Mouse (Mus musculus) liver, embryonic 11.5 days (tissue): ENCODE measurements around the gene Agrn. TPM values are rescaled to one million over a fixed set of nuclear protein-coding genes. Genes with fewer than 3 reads are reported as not detected.

Experiments
- ATAC-seq: fragments of 200-750 bp; cut with Nextera tagmentation; replicated peaks from 2 replicates; pipeline ENCODE4 v1.8.0; 2017; ENCODE audit warnings: moderate number of reproducible peaks, mild to moderate bottlenecking, moderate TSS enrichment, moderate library complexity; ENCODE audit not compliant: low FRiP score
- DNase-seq: peaks from one replicate; pipeline ENCODE4 v3.0.0-alpha.2; 2017; ENCODE audit warnings: low spot score
- H3K27ac ChIP-seq: fragments of 300-500 bp; sonication (generic); 2 replicates; pipeline ENCODE4 v1.5.1; 2014; ENCODE audit warnings: mild to moderate bottlenecking, low read depth, low read length, control low read depth
- H3K27me3 ChIP-seq: fragments of 300-500 bp; sonication (generic); replicated peaks from 2 replicates; pipeline ENCODE4 v1.6.1; 2014; ENCODE audit warnings: low read length, mixed read lengths; ENCODE audit not compliant: control insufficient read depth, insufficient read depth
- H3K36me3 ChIP-seq: fragments of 300-500 bp; sonication (generic); 2 replicates; pipeline ENCODE4 v1.6.1; 2014; ENCODE audit warnings: mild to moderate bottlenecking, low read length, moderate library complexity, mixed read lengths; ENCODE audit not compliant: control insufficient read depth, insufficient read depth
- H3K4me1 ChIP-seq: fragments of 300-500 bp; sonication (generic); replicated peaks from 2 replicates; pipeline ENCODE4 v1.6.1; 2014; ENCODE audit warnings: low read length, mixed read lengths; ENCODE audit not compliant: control insufficient read depth, insufficient read depth
- H3K4me2 ChIP-seq: fragments of 300-500 bp; sonication (generic); 2 replicates; pipeline ENCODE4 v1.6.1; 2014; ENCODE audit warnings: mild to moderate bottlenecking, control low read depth, moderate library complexity
- H3K4me3 ChIP-seq: fragments of 300-500 bp; sonication (generic); 2 replicates; pipeline ENCODE4 v1.5.1; 2014; ENCODE audit warnings: low read depth, low read length, control low read depth
- H3K9ac ChIP-seq: fragments of 300-500 bp; sonication (generic); 2 replicates; pipeline ENCODE4 v1.6.1; 2014; ENCODE audit warnings: low read depth, low read length, control low read depth
- H3K9me3 ChIP-seq: fragments of 300-500 bp; sonication (generic); 2 replicates; pipeline ENCODE4 v1.6.1; 2016; ENCODE audit warnings: low read length, inconsistent platforms, mixed read lengths; ENCODE audit not compliant: control insufficient read depth
- WGBS: fragments of 180-500 bp; shearing (Covaris S2); extraction: QIAGEN DNeasy Blood & Tissue Kit; methylation state at CpG from one replicate; pipeline ENCODE4 v1.1.7; 2014; 5-methylcytosine and 5-hydroxymethylcytosine counted together
- polyA plus RNA-seq: library from polyadenylated mRNA; unstranded; fragments of >200 nt; fragmentation: Nextera tagmentation; extraction: Ambion mirVana; gene quantifications from 2 replicates; pipeline ENCODE4 v1.2.1, GENCODE M21; 2014

Gene Agrn
- polyA plus RNA-seq, 1 experiment from 2014 or later = 35.5 TPM

- H3K9me3 ChIP-seq = no peaks in the 10 kb centered on the region
- H3K9ac ChIP-seq = peak overlapping the region; percentile 66
- peaks cover 60% of the 10 kb centered on the region for H3K4me1 ChIP-seq
- H3K36me3 ChIP-seq = 0 out of 2 replicates have a peak, but pooled peaks cover 3% of the 10 kb centered on the region
- peak overlapping the region; percentile 48 for H3K4me3 ChIP-seq
- DNase-seq (peak; percentile 64), ATAC-seq (peak; percentile 51)
- 13% methylated on average over 31 of the region's 31 CpGs for WGBS
- H3K27me3 ChIP-seq = no peaks in the 10 kb centered on the region
- peak overlapping the region; percentile 38 for H3K27ac ChIP-seq
- H3K4me2 ChIP-seq = peak overlapping the region; percentile 80
Observed at GRCm38 (mm10) chr4:156185950-156186850, 11.1 kb downstream of the Agrn start.

- Histone ChIP-seq H3K27ac (peak overlapping the region; percentile 38), H3K4me3 (peak overlapping the region; percentile 48), H3K27me3 (no peaks in the 10 kb centered on the region), H3K4me2 (peak overlapping the region; percentile 80), H3K4me1 (peaks cover 60% of the 10 kb centered on the region), H3K36me3 (0 out of 2 replicates have a peak, but pooled peaks cover 3% of the 10 kb centered on the region), H3K9me3 (no peaks in the 10 kb centered on the region), H3K9ac (peak overlapping the region; percentile 66)
- no peak for DNase-seq
- WGBS = 60% methylated on average over 13 of the region's 13 CpGs
- peak; percentile 89 for ATAC-seq
Observed at GRCm38 (mm10) chr4:156185456-156185949, 11.8 kb downstream of the Agrn start.

GRCm38 (mm10) chr4:156184291-156184954 is 12.9 kb downstream of the Agrn start:
- Histone ChIP-seq H3K9ac (peak overlapping the region; percentile 22; the same call in 1 of the 2 replicates), H3K4me3 (no peak overlapping the region), H3K27ac (no peak overlapping the region), H3K4me1 (peaks cover 51% of the 10 kb centered on the region), H3K9me3 (no peaks in the 10 kb centered on the region), H3K36me3 (0 out of 2 replicates have a peak, but pooled peaks cover 3% of the 10 kb centered on the region), H3K27me3 (no peaks in the 10 kb centered on the region), H3K4me2 (peak overlapping the region; percentile 80)
- WGBS = 55% methylated on average over 7 of the region's 7 CpGs
- DNase-seq (no peak), ATAC-seq (0 out of 2 replicates have a peak, but pooled peaks have one; percentile 37)

- DNase-seq (no peak), ATAC-seq (no peak)
- Histone ChIP-seq H3K4me2 (no peak overlapping the region), H3K4me3 (no peak overlapping the region), H3K4me1 (peaks cover 44% of the 10 kb centered on the region), H3K9me3 (no peaks in the 10 kb centered on the region), H3K36me3 (peaks cover 9% of the 10 kb centered on the region; the same call in 1 of the 2 replicates), H3K9ac (no peak overlapping the region), H3K27me3 (no peaks in the 10 kb centered on the region), H3K27ac (no peak overlapping the region)
- 71% methylated on average over 5 of the region's 5 CpGs for WGBS
Observed at GRCm38 (mm10) chr4:156183747-156184146, 13.5 kb downstream of the Agrn start.

GRCm38 (mm10) chr4:156177630-156178029 is 19.7 kb downstream of the Agrn start:
- DNase-seq = no peak
- Histone ChIP-seq H3K4me1 (no peaks in the 10 kb centered on the region), H3K9me3 (no peaks in the 10 kb centered on the region), H3K27me3 (no peaks in the 10 kb centered on the region), H3K36me3 (peaks cover 55% of the 10 kb centered on the region), H3K9ac (no peak overlapping the region), H3K4me3 (no peak overlapping the region), H3K27ac (no peak overlapping the region), H3K4me2 (no peak overlapping the region)
- no peak for ATAC-seq
- 92% methylated on average over 9 of the region's 9 CpGs for WGBS

- no peak overlapping the region for H3K9ac ChIP-seq
- H3K36me3 ChIP-seq = peaks cover 61% of the 10 kb centered on the region
- DNase-seq (no peak), ATAC-seq (no peak)
- H3K9me3 ChIP-seq = no peaks in the 10 kb centered on the region
- no peaks in the 10 kb centered on the region for H3K27me3 ChIP-seq
- no peak overlapping the region for H3K27ac ChIP-seq
- 96% methylated on average over 11 of the region's 11 CpGs for WGBS
- H3K4me1 ChIP-seq = no peaks in the 10 kb centered on the region
- no peak overlapping the region for H3K4me2 ChIP-seq
- no peak overlapping the region for H3K4me3 ChIP-seq
Observed at GRCm38 (mm10) chr4:156171828-156172227, 25.5 kb downstream of the Agrn start.

- ATAC-seq = no peak
- peaks cover 40% of the 10 kb centered on the region for H3K36me3 ChIP-seq
- H3K4me3 ChIP-seq = no peak overlapping the region
- no peak overlapping the region for H3K9ac ChIP-seq
- no peak overlapping the region for H3K27ac ChIP-seq
- no peaks in the 10 kb centered on the region for H3K9me3 ChIP-seq
- 93% methylated on average over 10 of the region's 10 CpGs for WGBS
- H3K4me2 ChIP-seq = no peak overlapping the region
- DNase-seq = no peak
- H3K4me1 ChIP-seq = no peaks in the 10 kb centered on the region
- H3K27me3 ChIP-seq = no peaks in the 10 kb centered on the region
Observed at GRCm38 (mm10) chr4:156169129-156169528, 28.2 kb downstream of the Agrn start.

GRCm38 (mm10) chr4:156168611-156169010 is 28.7 kb downstream of the Agrn start:
- Histone ChIP-seq H3K4me3 (no peak overlapping the region), H3K27me3 (no peaks in the 10 kb centered on the region), H3K9ac (no peak overlapping the region), H3K36me3 (peaks cover 35% of the 10 kb centered on the region), H3K9me3 (no peaks in the 10 kb centered on the region), H3K27ac (no peak overlapping the region), H3K4me2 (no peak overlapping the region), H3K4me1 (no peaks in the 10 kb centered on the region)
- ATAC-seq = no peak
- no peak for DNase-seq
- 86% methylated on average over 8 of the region's 8 CpGs for WGBS
